Mouse (Mus musculus): ENCODE measurements at regions not wholly inside any gene's neighbourhood (a gene's known extent, or its start where the extent isn't known, plus 50 kb on each side); places are given as distances from the start of the nearest gene placed in this dataset.

DNA sequence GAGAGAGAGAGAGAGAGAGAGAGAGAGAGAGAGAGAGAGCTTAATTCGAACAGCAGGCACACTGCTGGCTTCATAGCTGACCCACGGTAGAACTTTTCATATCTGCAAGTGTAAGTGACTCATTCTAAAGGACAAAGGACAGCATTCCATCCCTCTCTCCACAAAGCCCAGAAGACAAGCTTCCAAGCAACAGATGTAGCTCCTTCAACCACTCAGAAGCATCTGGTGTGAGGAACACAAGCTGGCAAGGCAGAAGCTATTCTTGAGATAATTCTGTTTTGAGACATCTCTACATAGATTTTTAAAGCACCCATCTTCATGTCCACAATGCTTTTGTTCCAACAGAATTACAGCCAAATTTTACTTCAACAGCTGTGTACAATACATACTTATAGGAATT is 294.2 kb upstream of the Gria1 start:
- DNase-seq: no peak

DNA sequence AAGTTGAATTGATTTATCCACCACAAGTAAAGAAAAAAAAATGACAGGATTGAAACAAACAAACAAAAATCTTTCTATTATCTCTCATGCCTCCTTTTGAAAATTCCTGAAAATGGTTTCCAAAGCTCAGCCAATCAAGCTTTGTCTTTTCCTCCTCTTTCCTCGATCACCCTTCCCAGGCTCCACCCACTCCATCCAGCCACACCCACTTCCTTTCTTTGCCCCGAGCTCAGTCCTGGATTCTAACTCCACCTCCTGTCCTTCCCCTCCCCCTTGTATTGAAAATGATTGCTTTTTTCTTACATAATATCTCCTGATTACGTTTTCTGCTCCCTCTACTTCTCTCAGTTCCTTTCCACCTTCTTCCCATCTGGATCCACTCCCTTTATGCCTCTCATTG is 286.0 kb upstream of the Gria1 start:
- DNase-seq: no peak

DNA sequence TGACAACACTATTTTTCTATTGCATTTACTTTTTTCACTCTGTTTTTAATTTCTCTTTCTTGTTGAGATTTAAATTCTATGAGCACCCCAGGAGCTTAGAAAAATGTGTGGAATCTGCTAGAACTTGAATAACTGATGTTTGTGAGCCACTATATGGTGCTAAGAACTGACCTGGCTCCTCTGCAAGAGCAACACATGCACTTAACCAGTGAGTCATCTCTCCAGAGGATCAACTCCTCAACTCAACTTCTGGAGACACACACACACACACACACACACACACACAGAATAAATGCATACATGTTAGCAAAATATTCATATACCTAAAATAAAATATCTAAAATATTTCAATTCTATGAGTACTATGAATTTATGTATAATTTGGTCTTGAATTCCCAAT is 285.0 kb upstream of the Gria1 start:
- no peak for DNase-seq

DNA sequence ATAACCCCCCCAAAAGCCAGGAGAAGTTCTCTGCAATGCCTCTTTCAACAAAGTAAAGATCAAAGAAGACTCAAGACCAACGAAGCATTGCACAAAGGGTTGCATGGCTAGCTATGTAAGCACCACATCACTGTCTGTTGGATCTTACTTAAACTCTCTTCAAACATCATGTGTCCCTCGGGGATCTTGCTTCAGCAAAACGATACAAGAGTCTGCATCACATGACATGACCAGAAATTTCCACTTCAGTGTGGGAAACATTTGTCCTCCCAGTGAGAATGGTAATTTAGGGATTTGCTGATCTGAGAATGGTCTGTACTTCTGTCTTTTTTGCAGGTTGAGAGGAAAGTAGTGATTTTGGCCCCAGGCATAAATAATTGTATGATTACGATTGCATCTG is 283.6 kb upstream of the Gria1 start:
- DNase-seq: peak; percentile 47 to 49

DNA sequence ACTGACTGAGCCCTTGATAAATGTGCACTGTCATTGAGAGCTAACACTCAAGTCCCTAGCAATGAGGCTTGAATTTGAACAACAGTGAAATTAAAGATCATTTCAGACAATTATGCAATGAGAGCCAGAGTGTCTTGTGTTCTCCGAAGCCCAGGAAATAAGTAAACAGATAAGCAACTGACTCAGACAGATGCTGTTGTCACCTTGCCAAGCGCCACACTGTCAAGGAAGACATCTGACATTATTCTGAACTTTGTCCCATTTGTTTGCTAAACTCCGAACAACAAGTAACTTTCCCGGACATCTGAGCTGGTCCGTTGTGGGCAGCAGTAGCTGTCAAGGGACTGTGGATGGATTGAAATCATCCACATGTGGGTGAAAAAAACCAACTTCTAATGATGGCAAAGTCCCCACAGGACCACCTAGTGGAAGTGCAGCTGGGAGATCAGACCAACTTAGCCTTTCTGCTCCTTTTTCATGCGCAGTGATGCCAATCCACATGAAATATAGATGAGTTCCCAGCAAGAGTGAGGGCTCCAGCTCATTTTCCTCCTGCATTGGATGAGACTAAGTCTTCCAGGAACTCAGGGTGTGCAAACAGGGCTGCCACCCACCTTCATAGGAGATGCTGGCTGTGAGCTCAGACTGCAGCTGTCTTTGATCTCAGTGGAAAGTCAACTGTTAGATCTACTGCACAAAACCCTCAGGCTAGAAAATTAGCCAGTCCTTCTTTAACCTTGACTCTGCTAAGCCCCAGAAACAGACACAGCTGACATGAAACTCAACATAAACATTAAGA is 282.8 kb upstream of the Gria1 start:
- DNase-seq: peak; percentile 67 to 73

DNA sequence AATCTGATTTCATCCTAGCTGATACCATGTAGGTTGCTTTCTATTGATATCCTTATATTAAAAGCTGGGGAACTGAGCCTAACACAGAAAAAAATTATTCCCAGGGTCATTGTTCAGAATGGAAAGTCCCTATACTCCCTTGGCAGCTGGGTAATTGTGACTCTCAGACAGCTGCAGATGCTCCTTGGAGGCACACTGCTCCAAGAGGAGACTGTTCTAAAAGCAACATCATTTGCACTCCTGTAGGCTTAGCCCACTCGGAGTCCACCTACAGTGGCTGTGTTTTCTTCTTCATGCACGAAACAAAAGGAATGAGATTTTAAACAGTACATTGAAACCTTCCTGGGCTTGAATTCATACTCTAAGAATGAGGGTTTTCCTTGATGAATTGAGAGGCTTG is 269.3 kb upstream of the Gria1 start:
- no peak for DNase-seq

DNA sequence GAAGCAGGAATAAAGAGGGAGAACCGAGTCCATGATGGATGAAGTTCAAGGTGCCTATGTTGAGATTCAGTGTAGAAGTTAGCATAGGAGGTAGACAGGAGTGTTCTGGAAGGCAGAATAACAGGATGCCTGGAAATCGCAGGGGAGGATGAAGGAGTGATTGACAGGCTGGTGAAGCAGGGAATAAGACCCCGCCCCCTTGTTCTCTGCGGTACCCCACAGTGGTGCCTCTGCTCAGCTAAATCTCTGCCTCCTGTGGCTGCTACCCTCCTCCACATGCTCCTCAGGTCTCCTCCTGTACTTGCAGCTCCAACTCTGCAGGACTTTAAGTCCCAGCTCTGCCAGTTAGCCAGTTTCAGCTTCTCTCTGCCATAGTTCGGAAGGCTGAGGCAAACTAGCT is 261.2 kb upstream of the Gria1 start:
- no peak for DNase-seq

DNA sequence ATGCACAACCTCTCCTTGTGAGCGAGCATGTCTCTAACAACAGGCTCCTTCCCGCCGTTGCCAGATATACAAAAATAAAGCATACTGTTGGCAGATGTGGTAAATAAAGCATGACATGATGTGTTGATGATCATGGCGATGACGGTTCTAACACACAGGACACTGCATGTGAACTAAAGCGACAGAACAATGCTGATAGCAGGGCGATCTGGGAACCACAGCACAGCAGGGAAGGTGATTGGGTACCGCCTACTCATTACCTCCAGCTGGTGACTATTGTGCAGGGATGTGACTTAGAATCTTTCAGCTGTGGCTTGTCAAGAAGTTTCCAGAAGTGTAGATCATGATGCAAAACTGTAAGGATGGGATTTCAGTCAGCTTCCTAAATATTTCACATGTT is 260.5 kb upstream of the Gria1 start:
- no peak for DNase-seq

DNA sequence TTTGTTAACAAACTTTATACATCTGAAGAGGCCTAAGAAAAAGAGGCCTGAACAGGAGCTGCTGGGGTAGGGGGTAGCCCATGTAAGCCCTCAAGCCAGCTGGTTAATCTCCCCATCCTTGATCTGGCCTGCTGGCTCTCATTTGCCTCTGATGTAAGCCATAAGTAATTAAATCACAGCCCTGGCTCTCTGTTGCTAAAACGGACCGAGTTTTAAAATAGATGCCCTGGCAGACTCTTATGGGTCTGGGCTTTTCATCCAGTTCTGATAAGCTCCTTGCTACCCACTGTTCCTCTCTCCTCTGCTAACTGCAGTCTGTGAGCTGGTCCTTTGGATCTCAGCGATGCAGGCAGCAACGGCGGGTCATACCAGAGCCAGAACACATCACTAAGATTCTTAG is 259.3 kb upstream of the Gria1 start:
- peak; percentile 23 to 47 for DNase-seq

DNA sequence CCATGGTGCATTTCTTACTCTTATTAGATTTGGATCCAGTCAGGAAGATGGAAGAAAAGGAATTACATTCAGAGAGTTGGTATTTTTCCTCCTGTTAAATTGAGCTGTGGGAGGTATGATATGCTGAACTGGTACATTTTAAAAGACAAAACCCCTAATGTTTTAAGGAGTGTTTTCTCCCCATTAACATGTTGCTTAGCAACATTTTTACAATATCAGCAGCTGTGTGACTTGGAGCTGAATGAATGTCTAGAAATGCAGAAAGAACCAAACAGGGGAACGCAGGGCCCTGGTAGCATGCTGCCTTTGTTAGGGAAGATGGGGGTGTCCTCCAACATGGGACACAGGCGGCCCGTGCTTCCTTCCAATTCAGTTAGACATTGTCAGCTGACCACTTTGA is 257.5 kb upstream of the Gria1 start:
- no peak for DNase-seq

DNA sequence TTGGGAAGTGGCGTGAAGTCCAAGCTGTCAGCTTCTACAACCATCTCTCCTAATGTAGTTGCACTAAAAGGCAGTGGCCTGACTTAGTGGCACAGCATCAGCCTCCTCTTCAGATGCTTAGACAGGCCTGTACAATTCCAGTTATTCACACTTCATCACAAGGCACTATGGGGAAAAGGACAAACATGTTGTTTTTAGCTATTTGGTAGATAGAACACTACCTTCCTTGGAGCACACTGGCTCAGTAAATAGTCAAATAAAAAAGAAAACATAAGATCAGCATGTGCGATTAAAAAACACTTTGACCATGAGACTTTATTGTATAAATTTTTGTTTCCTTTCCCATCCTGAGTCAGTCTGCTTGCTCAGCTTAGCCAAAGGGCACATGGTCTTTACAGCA is 250.7 kb upstream of the Gria1 start:
- no peak for DNase-seq

DNA sequence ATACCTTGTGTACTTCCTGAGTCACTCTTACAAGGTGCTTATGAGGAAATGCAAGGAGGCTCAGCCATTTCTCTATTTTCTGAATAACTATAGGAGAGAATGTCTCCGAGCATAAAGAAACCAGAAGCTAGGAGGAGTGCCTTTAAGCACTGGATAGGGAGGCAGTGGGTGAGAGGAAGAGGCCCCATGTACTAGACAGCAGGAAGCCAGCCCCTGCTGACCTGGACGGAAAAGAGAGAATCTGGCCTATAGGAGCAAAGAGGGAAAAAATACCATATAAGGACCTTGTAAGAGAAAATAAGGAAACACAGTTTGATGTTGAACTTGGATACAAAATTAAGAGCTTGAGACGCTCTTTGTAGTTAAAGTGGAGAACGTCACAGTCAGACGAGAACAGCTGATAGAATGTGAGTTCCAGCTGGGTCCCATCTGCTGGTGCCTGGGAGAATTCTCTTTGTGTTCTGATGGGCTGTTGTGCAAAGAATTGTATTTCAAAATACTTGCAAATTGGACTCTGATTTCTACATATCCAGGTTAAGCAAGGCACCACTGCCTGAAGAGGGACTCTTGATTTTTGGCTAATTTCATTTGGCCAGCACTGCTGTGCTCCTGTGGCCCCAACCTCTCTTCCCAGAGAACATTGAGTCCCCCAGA is 248.6 kb upstream of the Gria1 start:
- DNase-seq: peak; percentile 64 to 72

DNA sequence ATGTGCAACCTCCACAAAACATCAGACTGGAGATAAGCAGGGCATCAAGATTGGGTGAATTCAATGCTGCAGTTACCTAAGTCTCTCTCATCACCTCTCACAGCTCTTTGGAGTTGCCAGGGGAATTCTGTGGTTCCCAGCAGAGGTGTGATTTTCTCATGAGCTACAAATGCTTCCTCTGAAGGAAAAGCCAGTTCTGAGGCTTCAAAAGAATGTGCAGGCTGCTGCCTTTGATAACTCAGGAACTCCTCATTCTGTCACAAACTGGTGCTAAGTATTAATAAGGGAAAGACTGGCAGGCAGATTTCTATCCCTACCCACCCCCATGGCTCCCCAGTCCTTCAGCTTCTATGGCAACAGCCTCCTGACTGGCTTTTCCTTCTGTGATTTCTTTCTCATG is 243.8 kb upstream of the Gria1 start:
- DNase-seq: no peak

DNA sequence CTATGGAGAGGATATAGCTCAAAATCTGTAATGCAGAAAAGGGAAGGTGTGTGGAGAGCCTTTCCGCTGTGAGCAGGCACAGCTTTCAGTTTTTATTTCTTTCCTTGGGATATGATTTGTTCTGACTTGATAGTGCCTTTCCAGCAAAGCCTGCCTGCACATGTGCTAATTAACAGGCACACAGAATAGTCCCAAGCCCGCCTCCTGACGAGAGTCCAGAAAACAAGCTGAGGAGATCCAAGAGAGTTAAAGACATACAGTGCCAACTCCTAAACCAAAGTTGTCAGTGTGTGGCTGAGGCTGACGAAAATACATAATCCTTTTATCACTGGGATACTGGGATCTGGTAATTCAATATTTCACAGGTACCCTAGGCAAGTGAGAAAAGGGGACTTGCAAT is 224.8 kb upstream of the Gria1 start:
- DNase-seq: no peak

DNA sequence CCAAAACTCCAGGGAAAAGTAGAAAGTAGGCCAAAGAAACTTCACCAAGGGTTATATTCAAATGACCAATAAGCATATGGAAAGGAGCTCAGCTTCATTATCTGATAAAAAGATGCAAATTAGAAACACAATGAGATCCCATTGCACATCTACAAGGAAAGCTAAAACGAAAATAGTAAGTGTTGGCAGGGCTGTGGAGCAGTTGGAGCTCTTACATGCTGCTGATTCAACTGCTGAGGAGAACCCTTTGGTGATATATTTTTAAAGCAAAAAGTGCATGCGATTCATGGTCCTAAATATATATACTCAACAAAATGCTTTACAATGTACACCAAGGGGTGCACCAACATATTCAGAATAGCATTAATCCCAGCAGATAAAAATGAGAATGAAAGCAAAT is 218.5 kb upstream of the Gria1 start:
- DNase-seq: no peak

DNA sequence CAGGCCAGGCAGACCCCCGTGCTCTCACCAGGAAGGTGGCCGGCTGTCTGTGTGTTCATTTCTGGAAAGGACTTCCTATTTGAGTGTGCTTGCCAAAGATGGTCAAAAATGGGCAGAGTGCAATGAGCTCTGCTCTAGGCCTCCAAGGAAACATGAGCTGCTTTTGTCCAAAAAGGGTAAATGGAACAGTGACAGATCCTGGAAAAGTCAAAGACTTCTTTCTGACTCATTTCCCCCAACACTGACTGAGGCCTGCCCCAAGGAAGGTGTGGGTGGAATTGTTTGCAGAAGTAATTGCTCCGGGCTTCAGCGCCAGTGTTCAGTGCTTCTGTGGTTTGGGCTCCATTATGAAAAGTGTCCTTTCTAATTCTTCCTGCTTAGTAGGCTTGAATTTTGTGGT is 203.9 kb upstream of the Gria1 start:
- DNase-seq: no peak

DNA sequence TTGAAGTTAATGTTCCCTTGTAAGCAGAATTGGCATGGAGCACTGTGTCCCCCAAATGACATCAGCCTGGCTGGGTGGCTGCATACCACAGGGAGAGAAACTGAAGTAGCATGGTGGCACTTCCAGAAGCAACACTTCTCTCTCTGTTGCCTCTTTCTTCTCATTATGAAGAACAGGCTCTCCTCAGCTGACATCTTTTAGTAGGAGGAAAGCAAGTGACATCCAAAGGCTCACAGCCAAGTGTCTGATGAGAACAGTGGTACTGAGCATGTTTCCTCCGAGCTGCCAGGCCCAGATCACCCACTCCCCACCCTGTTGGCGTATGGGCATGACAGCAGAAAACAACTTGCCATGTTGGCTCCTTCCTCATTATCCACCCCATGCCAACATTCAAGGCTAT is 201.0 kb upstream of the Gria1 start:
- no peak for DNase-seq

DNA sequence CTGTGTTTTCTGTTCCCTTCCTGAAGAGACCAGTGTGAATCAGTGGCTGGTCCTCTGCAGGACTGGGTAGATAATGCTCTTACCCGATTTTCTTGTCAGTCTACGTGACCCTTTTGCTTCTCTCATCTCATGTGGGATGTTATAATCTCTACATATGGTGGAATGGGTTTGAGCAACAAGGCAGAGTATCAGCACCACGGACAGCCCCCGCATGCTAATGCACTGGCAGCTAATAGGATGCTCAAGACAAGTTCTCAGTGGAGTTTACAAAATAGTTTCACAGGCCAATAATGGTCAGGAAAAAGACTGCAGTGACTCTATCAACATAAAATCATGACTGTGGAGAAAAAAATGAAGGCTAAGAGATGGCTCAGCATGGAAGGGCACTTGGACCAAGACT is 199.1 kb upstream of the Gria1 start:
- no peak for DNase-seq

DNA sequence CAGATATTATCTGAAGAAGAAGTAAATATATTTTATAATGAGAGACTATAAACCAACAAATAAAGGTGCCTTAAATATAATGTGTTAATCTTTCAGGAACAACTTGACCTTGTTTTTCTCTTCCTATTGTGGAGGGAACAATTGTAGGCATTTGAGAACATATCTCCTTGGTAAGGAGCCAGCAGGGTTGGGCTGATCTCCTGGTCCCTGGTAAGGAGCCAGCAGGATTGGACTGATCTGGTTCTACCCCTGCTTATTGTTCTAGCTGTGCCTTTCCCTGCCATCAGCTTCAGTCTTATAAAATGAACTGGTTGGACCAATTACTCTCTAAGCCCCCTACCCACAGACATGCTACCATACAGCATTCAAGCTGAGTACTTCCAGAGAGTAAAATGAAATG is 187.7 kb upstream of the Gria1 start:
- peak; percentile 6 to 7 for DNase-seq

DNA sequence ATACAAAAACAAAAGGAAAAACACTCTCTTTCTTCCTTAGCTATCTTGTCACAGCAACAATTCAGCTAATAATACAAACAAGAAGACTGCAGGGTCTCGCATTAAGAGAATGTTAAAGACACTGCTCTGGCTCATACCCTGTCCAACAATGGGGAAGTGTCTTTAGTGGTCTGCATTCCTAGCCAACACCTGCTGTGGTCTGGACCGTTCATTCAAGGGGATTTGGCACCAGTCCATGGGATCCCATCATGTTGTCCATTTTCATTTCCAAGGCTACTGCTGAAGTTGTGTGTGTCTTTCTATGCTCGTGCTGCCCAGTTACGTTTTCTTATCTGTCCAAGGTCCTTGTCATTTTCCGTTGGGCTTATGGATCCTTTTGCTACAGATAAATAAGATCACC is 183.7 kb upstream of the Gria1 start:
- DNase-seq: no peak

DNA sequence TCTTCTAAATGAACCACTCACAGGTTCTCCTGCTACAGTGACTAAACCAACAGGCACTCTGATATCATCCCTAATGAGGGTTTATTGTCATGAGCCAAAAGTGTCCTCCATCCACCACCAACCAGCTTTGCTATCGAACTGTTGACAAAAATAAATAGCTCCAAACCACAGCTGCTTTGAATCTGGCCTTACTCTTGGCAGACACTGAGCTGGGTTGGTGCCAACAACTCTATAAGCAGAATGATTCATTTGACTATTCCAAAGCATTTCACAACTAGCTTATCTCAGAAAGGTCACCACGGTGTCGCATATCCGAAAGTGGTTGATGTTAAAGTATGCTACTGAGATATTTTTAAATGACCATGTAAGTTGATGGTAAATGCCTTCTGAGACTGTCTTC is 148.5 kb upstream of the Gria1 start:
- DNase-seq: peak; percentile 81 to 82

DNA sequence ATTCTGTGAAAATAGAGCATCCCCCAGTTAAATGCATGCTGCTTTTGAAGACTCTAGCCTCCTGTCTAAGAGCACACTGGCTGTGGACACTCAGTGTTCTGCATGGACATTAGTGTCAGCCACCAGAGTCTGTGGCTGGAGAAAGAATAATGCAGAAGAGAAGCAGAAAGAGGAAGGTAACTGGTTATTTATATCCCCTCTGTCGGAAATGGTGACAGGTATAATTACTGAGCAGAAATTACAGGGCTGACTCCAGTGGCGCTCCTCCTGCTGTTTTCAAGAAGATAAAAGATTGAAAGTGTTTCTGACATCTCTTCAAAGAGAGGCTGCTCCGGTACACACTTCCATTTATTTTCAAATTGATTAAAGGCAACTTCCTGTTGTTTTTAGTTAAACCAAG is 139.5 kb upstream of the Gria1 start:
- DNase-seq: no peak

DNA sequence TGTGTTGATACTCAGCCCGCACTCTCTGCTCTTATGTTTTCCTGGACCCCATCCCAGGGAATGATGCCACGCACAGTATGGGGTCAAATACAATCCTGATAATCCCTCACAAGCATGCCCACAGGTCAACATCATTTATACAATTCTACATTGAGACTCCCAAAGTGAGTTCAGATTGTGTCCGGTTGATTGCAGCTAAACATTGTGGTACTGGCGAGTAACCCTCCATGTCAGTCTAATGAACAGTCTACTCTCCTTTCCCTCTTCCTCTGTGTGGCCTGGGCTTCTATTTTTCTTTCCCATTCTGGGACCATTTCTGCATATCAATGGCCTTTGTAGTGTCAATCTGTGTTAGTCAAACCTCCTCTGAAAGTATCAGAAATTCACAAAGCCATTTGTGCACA is 112.6 kb upstream of the Gria1 start:
- no peak for DNase-seq

DNA sequence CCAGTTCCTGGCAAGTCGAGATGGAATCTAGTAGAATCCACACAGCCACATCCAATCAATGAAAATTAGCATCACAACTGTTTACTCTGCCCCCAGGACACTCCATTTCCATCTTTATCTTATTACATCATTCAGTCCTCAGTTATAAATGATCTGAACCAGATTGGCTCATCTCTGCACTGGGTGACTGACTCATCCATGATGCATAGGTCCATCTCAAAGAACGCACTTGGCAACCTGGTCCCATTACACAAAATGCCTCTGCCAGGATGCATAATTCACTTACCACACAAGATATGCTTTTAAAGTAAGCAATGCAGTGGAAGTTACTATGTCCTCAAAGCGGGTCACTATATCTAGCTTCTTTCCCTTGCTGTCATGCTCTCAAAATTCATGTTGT is 110.0 kb upstream of the Gria1 start:
- no peak for DNase-seq
